Mouse (Mus musculus): ENCODE data around the gene 4930407I10Rik.

- no peak for TF ChIP-seq POLR2A (IDR thresholded peaks at IDR 0.05; ENCODE audit: low read depth, low read length)
- no peak for TF ChIP-seq EP300 (IDR thresholded peaks at IDR 0.05; ENCODE audit: low read length)
- no peak for TF ChIP-seq CTCF (conservative IDR thresholded peaks at IDR 0.05 in 1 of 2, IDR thresholded peaks at IDR 0.05 in 1 of 2; ENCODE audit: low read depth in 2 of 2, low read length in 2 of 2)
- no peak for TF ChIP-seq SIN3A (IDR thresholded peaks at IDR 0.05; ENCODE audit: low read length)
- no peak for TF ChIP-seq JUND (conservative IDR thresholded peaks at IDR 0.05; ENCODE audit: low read depth, low read length)
- TF ChIP-seq GABPA (IDR thresholded peaks at IDR 0.05; ENCODE audit: insufficient replicate concordance, low read depth, low read length), result no peak
- TF ChIP-seq TBP (conservative IDR thresholded peaks at IDR 0.05; ENCODE audit: low read depth, low read length), result no peak
Observed at GRCm38 (mm10) chr15:82022535-82023088, 36.3 kb upstream of the 4930407I10Rik start.

Data from CH12.LX (cell line).